Mouse (Mus musculus) heart, postnatal 4 days (tissue): ENCODE results near the gene Adamts4. TPM values are rescaled to one million over a fixed set of nuclear protein-coding genes. Genes with fewer than 3 reads are reported as not detected.

ENCODE experiments used
- total RNA-seq, 2 experiments: library from RNA; stranded (reverse); gene quantifications; 2 replicates each; pipeline ENCODE4 v1.2.3; 2021

Adamts4 gene
- total RNA-seq, 2 experiments from 2014 or later: 8.2 to 8.7 TPM

Other genes with a start within 250 kb of the Adamts4 start
- under 1 TPM; 0.36 to 0.56 TPM for gene Fcgr4, start 231.5 kb upstream of the Adamts4 start, total RNA-seq
- gene Fcgr3, start 185.5 kb upstream of the Adamts4 start, total RNA-seq: 1 to 10 TPM; 4.2 to 4.6 TPM
- 1 to 10 TPM in 1 of 2 experiments, under 1 TPM in 1; 0.64 to 1.5 TPM for gene Cfap126, start 136.5 kb upstream of the Adamts4 start, total RNA-seq
- 100 to 1,000 TPM; 847 to 901 TPM for gene Sdhc, start 99.8 kb upstream of the Adamts4 start, total RNA-seq
- 10 to 100 TPM in 1 of 2 experiments, 1 to 10 TPM in 1; 9.3 to 34.8 TPM for gene Mpz, start 99.7 kb upstream of the Adamts4 start, total RNA-seq
- gene Pcp4l1, start 54.2 kb upstream of the Adamts4 start, total RNA-seq: 100 to 1,000 TPM; 109 to 138 TPM
- not detected for gene Nr1i3, start 36.5 kb upstream of the Adamts4 start, total RNA-seq
- 10 to 100 TPM; 79.9 to 85.2 TPM for gene Tomm40l, start 27.9 kb upstream of the Adamts4 start, total RNA-seq
- 1 to 10 TPM; 1.7 to 1.8 TPM for gene Apoa2, start 25.4 kb upstream of the Adamts4 start, total RNA-seq
- 10 to 100 TPM in 1 of 2 experiments, 1 to 10 TPM in 1; 8.7 to 10.1 TPM for gene Fcer1g, start 16.1 kb upstream of the Adamts4 start, total RNA-seq
- 100 to 1,000 TPM; 862 to 916 TPM for gene Ndufs2, start 967 bp downstream of the Adamts4 start, total RNA-seq
- gene B4galt3, start 19.9 kb downstream of the Adamts4 start, total RNA-seq: 10 to 100 TPM; 26.7 to 29.9 TPM
- 10 to 100 TPM; 22.3 to 23.4 TPM for gene Ppox, start 30.8 kb downstream of the Adamts4 start, total RNA-seq
- gene Usp21, start 37.6 kb downstream of the Adamts4 start, total RNA-seq: 10 to 100 TPM; 23.2 to 23.7 TPM
- gene Ufc1, start 44.6 kb downstream of the Adamts4 start, total RNA-seq: 100 to 1,000 TPM; 102 to 108 TPM
- 10 to 100 TPM; 28.5 to 29.8 TPM for gene Dedd, start 78.7 kb downstream of the Adamts4 start, total RNA-seq
- 10 to 100 TPM; 17.9 to 20.3 TPM for gene Nit1, start 95.2 kb downstream of the Adamts4 start, total RNA-seq
- 10 to 100 TPM; 76.2 to 80.2 TPM for gene Pfdn2, start 95.2 kb downstream of the Adamts4 start, total RNA-seq
- under 1 TPM; 0.50 TPM for gene Klhdc9, start 110.4 kb downstream of the Adamts4 start, total RNA-seq
- under 1 TPM; 0.07 TPM for gene Nectin4, start 119.7 kb downstream of the Adamts4 start, total RNA-seq
- gene Arhgap30, start 138.5 kb downstream of the Adamts4 start, total RNA-seq: 1 to 10 TPM in 1 of 2 experiments, under 1 TPM in 1; 0.90 to 1.5 TPM
- 10 to 100 TPM; 53.4 to 54.3 TPM for gene Usf1, start 160.9 kb downstream of the Adamts4 start, total RNA-seq
- gene Tstd1, start 168.5 kb downstream of the Adamts4 start, total RNA-seq: 1 to 10 TPM; 1.1 to 1.7 TPM
- 10 to 100 TPM; 57.1 to 58.1 TPM for gene F11r, start 187.1 kb downstream of the Adamts4 start, total RNA-seq